Mouse (Mus musculus) heart, adult 9 months (tissue): ENCODE measurements at regions not wholly inside any gene's neighbourhood (a gene's known extent, or its start where the extent isn't known, plus 50 kb on each side); places are given as distances from the start of the nearest gene placed in this dataset.

Experiments
- DNase-seq, 2 experiments: peaks; one replicate each; pipeline ENCODE4 v3.0.0; 2022; ENCODE audit warnings: low spot score in 2 of 2

DNA sequence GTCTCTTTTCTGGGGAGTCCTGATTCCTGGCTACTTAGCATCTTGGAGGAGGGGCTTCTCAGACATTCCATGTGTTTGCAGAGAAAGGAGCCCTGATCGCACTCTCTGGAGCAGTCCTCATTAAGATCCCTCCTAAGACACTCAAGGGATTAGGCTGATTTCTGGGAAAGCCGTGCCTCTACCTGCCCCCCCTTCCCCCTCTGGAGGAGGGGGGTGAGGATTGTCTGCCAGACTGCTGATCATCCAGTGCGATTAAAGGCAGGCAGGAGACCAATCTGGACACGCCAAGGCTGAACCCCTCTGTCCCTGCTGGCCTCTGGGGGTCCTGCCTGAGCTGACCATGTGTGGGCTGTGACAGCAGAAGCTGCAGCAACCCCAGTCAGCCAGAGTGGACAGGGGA, 65.4 kb downstream of the Vegfa start:
- no peak for DNase-seq

DNA sequence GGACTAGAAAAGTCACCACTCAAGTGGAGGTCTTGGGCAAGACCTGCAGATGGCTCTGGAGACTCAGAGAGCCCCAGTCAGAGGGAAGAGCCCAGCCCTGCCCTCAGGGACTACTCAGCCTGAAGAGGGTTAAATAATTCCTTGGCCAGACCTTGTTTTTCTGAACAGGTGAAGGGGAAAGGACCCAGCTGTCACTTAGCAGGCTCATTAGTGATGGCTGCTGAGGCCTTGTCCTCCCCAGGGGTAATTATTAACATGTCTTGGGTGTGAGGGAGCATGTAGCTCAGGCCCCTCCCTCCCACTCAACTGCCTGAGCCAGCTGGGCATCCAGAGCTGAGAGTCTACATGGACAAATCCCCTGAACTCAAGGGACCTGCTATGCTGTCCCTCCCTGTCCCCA, 68.1 kb downstream of the Vegfa start:
- no peak for DNase-seq

DNA sequence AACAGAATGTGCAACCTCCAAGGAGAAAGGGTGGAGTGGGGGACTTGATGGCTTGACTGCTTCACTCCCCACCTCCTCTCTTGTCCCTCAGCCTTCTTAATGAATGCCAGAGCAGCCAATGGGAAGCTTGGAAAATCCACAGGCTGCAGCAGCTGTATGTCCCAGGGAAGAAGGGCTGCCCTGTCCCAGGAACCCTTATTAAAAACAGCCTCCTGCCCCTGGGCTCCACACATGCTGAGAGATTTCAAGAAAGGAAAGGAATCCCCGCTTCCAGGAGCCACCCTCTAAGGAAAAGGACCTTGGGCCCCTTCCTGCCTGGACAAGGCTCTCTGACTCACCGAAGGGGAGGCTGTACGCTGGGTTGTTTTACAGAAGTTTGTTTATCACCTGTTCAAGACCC, 68.8 kb downstream of the Vegfa start:
- no peak for DNase-seq

DNA sequence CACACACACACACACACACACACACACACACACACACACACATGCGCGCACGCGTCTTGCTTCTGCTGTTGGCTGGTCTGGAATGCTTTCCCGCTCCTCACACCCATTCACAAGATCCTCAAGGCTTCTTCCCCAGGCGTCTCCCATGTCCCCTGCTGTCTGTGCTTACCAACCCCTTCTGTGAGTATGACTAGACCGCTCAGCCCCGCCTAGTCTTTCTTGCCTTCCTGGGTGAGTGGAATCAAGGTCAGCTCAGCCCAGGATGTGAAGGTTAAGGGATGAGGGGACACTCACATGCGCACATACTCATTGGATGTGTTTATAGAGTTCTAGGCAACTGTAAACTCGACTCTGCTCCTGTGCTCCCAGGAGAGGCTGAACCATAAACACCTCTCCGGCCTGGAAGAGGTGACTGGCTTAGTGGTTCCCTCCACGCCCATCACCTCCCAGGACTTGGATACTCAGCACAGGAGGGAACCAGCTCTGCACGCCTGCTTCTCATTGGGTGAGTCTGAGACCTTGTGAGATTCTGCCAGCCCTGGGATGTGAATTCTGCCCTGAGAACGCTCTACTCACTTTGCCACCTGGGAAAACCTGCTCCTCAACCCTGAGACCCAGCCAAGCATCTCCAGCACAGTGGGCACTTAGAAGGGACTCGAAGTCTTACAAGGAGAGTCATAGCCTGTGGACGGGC, 70.4 kb downstream of the Vegfa start:
- DNase-seq, result no peak

DNA sequence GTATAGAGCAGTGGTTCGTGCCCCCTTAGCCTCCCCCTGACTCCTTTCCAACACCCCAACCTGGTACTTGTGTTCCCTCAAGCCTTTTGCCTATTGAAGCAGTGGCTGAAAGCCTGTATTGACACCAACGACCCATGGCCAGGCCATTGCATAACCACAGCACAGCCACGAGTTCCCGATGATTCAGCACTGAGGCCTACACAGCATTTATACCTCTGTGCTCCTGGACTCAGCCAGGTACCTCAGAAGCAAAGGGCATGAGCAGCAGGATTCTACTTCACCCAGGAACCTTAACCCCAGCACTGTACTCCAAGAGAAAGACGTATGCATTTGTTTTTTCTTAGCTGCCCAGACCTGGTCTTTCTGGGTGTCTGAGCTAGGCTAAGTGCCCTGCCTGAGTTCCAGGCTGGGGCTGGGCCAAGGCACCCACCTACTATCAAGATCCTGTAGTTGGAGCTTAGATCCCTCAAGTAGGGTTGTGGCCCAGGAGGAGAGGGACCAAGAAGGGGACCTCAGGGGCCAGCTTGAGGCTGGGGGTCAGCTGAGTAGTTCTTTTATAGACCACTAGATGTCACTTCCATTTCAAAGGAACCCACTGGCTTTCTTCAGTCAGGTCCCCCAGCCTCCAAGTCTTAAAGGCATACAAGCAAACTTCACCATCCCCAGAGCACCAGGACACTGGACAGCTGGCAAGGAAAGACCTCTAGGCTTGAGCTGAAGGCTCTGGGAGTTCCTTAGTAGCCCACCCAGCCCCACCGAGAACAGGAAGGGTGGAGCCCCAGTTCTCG, 73.9 kb downstream of the Vegfa start:
- peak in 1 of 2 experiments; percentile 7 for DNase-seq

DNA sequence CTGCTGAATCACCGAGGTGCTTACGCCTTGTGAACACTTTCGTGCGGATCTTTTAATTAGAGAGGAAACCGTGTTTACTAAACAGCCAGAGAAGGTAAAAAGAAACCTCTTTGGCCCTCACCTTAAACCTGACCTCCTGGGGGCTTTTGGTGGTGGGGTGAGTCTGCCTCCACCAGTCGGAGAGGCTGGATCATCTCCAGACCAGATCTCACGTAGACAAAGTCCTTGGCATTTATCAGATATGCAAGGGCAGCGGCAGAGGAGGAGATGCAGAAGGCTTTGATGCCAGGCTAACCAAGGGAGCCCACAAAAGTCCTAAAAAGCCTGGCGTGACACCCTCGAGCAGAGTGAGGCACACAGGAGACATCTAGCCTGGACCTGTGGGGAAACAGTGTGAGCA, 76.7 kb downstream of the Vegfa start:
- DNase-seq, result no peak

DNA sequence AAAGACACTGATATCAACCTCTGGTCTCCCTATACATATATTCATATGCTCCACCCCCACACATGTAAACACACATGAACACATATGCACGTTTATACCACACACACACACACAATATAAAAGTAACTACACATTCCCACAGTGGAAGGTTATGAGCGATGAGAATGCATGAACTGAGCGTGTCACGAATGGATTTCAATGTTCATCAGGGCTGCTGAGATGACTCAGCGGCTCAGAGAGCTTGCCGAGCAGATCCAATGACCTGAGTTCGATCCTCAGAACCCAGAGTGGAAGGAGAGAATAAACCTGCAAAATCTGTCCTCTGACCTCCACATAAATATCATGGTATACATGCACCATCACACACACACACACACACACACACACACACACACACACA, 77.3 kb downstream of the Vegfa start:
- DNase-seq, result no peak

DNA sequence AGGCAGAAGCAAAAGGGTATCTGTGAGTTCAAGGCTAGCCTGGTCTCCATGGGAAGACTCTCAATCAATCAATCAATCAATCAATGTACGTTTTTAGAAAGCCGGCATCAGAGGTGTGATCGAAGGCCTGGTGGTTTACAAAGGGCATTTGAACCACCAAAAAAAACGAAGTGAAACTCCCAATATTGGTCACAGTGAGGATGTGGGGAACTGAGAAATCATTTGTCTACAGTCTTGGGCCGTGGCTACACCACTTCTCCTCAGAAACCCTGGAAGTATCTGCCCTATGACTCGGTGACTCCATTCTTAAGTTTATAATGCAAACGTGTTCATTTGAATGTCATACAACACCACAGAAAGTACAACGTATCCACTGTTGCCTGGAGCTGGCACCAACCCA, 78.6 kb downstream of the Vegfa start:
- DNase-seq, result no peak

DNA sequence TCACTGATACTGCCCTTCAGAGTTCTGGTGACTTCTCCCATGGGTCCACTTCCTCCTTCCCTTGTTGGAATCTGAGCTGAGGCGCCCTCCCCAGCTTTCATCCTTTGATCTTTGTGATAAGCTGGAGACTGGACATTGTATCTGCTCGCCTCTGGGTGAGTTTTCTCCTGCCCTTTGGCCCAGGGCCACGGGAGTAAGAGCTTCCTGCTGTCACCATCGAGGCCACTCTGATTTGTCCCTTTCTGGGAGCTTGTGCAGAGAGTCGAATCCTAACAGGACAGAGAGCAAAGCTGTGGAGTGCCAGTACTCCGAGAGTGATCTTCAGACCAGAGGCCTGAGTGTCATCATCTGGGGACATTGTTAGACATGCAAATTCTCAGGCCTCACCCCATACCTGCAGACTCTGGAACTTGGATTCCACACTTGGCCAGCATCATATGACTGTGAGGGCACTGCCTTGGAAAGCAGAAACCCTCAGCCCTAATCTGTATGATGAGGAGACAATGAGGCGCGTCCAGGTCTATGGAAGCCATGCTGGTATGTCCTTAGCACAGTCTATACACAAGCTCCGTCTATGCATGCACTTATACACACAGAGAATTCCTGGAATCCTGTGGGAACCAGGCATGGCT, 81.5 kb downstream of the Vegfa start:
- DNase-seq, result no peak

DNA sequence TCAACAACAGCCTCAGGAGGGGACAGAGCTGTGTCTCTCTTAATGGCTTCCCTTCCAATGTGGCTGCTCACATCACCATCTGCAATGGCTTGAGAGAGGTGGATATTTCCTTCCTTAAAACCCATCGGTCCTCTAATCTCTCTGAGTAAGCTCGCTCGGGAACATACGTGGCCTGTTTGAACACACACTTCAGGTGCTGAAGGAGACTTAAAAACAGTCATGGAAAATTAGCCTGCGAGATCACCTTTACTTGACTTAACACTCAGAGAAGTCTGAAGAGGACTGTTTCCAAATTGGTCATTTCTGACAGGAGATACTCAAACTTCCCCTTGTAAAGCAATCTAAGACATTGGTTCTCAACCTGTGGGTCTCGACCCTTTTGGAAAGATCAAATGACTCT, 83.0 kb downstream of the Vegfa start:
- DNase-seq, result no peak

DNA sequence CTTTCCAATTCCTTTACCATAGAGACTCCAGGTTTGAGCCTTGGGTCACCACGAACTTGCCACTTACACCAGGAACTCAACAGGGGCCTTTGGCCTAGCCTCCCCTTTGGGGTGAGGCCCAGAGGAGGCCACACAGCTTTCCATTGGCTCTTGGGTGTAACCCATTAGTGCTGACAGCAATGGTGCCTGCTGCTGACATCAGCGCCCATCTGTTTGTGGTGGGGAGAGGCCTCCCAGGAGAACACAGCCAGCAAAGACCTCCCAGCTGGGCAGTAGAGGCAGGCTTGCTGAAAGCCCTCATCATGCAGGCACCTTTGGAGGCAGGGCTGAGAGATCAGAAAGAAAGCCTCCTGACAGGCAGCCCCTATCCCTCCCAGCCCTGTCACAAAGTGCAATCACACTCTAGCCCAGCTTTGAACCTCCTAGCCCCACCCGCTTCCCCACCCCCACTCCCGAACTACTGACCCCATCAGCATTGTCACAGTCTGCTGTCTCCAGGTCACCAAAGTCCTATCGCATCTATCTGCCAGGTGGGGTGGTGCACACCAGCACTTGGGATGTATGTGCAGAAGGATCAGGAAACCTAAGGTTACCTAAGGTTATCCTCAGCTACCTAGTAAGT, 83.7 kb downstream of the Vegfa start:
- DNase-seq, result no peak

DNA sequence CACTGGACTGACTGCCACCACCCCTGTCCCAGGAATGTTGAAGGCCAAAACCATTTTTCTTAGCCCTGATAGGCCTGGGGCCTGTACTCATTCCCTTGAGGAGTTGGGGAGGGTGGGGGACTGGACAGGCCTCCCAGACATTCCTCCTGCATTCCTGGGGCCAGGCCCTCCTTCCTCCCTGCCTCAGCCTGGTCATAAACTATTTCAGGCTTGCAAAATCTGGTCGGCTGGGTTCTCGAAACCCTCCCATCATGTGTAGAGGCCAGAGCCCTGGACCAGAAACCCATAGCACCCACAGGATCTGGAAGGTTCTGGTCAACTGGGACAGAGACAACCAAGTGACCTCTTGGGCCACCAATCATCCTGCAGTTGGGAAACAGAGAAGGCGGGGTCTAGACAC, 87.2 kb downstream of the Vegfa start:
- DNase-seq, result no peak

DNA sequence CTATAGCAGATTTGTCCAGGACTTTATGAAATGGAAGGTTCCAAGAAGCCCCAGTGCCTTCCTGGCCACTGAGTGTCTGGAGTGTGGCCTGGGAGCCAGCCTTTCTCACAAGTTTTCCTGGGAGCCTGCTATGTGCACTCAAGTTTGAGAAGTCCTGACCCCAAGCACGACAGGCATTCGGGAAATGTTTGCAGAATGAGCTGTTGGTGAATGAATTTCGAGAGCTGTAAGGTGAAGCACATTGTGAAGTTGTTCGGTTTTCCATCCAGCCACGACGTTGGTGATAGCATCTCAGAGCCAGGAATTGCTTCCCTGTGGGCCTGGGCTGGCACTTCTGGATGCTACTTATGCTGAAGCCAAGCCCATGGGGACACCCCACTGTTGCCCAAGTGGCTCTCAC, 88.9 kb downstream of the Vegfa start:
- DNase-seq, result no peak

DNA sequence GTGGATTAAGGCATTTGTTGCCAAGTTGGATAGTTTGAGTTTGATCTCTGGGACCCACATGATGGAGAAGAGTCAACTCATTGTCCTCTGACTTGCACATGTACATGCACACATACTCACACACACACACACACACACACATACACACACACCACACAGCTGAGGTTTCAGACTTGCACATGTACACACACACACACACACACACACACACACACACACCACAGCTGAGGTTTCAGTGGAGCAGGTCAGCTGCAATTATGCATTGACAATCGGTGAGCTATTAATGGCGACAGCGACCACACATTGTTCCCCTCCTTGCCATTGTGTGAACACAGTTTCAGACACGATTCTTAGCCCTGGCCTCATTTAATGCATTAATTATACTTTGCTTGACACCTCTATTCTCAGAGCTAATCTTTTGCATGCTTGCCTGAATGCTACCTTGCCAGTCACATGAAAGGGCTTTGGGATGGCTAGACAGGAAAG, 90.2 kb downstream of the Vegfa start:
- DNase-seq, result no peak

DNA sequence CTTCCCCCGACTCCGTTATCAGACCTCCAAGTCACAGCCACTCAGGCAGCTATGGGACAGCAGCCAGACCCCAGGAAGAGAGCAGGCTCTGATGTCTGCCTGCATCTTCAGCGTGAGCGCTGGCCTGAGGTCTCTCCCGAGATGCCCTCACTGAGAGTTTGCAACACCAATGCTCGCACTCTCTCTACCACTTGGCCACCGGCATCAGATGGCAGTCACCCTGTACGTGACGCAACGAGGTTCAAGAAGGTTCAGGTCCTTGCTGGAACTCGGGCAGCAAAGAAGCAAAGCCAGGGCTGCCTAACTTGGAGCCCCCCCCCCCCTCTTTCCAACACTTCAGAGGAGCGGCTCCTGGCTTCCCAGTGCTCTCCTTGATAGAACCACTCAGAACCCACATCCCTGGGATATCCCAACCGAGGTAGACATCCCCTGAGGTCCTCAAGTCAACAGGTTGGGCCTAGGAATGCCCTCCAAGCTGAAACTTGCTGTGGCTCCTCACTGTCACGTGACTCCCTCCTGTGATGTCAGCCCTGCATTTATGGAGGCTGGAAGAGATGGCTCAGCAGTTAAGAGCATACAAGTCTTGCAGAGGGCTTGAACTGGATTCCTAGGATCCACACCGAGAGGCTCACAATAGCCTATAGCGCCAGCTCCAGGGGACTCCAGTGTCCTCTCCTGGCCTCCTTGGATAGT, 91.9 kb downstream of the Vegfa start:
- no peak for DNase-seq

DNA sequence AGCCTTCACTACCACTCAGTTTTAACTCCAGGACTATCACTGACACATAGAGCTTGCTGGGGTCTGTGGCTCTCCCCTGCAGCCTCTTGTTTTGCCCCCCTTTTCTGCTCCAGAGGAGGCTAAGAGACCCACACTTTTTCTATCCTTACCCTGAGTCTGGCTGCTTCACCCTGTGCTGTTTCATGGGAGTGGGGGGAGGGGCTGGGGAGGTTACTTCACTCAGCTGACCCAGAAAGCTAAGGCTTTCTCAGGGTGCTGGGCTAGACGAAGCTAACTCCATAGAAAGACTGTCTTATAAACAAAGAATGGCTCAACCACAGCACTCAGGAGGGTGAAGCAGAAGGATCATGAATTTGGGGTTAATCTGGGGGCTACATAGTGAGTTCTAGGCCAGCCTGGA, 93.9 kb downstream of the Vegfa start:
- no peak for DNase-seq

DNA sequence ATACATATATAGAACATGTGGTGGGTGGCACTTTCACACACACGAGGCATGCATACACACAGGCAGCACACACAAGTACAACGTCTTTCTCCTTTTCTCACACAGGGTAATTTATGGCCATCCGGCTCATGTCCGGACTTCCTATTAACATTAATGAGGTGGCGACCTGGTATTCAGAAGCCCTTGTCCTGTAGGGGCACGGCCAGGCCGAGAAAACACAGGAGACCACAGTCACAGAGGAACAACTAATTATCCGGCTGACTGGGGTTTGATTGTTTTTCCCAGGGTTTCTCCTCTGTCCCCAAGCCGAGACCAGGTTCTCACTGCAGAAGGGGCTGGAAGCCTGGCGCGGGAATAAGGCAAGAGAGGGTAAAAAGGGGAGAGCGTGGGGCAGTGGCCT, 95.6 kb downstream of the Vegfa start:
- no peak for DNase-seq

DNA sequence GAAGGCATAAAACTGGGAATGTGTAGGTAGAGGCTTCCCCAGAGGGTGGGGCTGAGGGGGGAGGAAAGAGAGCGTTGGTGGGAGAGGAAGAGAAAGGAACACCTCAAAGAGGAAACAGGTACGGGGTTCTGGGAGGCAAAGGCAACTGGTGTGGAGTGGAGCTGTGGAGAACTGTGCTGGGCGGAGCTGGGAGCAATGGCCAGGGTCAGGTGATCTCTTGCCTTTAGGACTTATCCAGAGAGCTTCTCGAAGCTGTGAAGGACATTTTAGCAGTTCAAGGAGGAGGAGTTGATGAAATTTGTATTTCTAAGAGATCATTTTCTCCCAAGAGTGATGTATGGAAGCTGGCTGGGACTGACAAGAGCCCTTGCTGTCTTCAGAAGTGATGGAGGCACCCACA, 96.9 kb downstream of the Vegfa start:
- DNase-seq, result no peak

DNA sequence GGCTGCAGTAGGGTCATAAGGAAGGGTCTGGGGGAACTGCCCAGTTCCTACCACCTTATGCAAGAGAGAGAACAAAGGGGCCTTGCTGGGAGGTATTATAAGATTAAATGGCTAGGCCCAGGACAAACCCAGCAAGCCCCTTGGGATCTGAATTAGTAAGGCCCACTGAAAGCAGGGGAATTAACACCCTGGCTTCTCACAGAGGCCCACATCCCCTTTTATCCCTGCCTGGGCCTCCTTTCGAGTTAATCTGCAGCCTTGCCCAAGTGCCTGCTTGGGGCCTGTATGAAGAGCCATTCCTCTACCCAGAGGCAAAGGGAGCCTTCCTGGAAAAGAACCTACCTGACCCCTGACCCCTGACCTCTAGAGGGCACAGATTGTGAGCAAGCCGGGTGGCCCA, 98.2 kb downstream of the Vegfa start:
- DNase-seq, result no peak

DNA sequence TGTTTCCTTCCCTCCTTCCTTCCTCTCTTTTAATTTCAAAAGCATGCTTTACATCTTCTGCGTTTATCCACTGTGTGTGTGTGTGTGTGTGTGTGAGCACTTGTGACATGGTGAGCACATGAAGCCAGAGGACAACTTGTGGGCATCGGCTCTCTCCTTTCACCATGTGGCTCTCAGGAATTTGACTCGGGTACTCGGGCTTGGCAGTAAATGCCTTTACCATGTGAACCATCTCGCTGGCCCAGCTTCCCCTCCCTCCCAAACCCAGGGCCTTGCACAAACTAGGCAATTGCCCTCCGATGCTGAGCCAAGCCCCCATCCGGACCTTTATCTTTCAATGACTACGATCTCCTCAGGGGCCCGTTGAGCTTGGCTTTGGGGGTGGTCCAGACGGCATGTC, 99.1 kb downstream of the Vegfa start:
- no peak for DNase-seq

DNA sequence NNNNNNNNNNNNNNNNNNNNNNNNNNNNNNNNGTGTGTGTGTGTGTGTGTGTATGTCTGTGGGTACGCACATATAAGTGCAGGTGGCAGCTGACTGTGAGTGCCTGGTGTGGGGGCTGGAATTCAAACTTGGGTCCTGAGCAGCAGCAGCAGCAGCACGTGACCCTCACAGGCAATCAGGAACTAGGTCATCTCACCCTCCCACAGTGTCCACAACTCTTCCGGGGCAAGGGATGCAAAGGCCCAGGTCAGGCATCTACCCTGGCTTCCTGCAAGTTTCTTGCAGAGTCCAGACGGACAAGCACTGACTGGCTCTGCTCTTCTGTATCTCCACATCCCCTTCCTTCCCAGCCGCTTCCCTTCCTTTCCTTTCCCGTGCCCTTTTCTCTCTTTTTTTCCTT, 99.6 kb downstream of the Vegfa start:
- DNase-seq, result no peak

DNA sequence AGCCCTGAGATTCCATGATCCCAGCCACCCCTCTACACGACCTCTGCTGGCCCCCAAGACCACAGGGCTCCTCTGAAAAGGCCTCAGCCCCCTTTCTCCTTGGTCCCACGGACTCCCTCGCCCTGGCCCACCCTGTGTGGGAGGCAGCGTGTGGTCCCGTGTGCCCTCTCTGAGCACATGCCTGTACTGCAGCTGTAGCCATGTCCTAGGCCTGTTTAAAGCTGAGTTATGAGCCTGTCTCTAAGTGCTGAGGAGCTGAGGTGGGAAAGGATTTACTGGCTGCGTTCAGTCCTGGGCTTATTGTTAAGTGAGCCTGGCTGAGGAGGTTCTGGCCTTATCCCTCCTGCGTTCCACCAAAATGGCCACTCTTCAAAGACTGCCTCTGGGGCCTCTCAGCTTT, 102.6 kb downstream of the Vegfa start:
- DNase-seq, result no peak
